Mouse (Mus musculus) hindlimb bud, embryonic 11.5 days (tissue): ENCODE measurements around the gene Syt7.

Experiments
- DNase-seq: peaks from one replicate; pipeline ENCODE4 v3.0.0-alpha.2; 2012; ENCODE audit warnings: low read depth, low spot score; ENCODE audit errors: extremely low spot score

Gene Syt7

GRCm38 (mm10) chr19:10456752-10457483, 68.0 kb downstream of the Syt7 start, which contains the start of gene Lrrc10b:
Lrrc10b (minus strand) TSS chr19:10457473.
- no peak for DNase-seq

GRCm38 (mm10) chr19:10457484-10457800, 68.6 kb downstream of the Syt7 start:
- DNase-seq, result peak; percentile 46

GRCm38 (mm10) chr19:10458096-10458495, 69.2 kb downstream of the Syt7 start:
- DNase-seq, result no peak

GRCm38 (mm10) chr19:10459907-10460306, 71.0 kb downstream of the Syt7 start:
- DNase-seq, result no peak

- no peak for DNase-seq
Observed at GRCm38 (mm10) chr19:10461584-10461983, 72.7 kb downstream of the Syt7 start.

GRCm38 (mm10) chr19:10464427-10464826, 75.5 kb downstream of the Syt7 start:
- no peak for DNase-seq

GRCm38 (mm10) chr19:10469171-10469658, 80.3 kb downstream of the Syt7 start:
- no peak for DNase-seq

- DNase-seq, result no peak
Observed at GRCm38 (mm10) chr19:10472958-10473357, 84.1 kb downstream of the Syt7 start.

GRCm38 (mm10) chr19:10473779-10474178, 84.9 kb downstream of the Syt7 start:
- no peak for DNase-seq

- DNase-seq, result no peak
Observed at GRCm38 (mm10) chr19:10479541-10479940, 90.7 kb downstream of the Syt7 start.

- DNase-seq, result no peak
Observed at GRCm38 (mm10) chr19:10482703-10483102, 93.8 kb downstream of the Syt7 start, which contains the start of gene Ppp1r32. Ppp1r32 (minus strand) TSS chr19:10482928.

GRCm38 (mm10) chr19:10486264-10486738, 97.4 kb downstream of the Syt7 start:
- peak; percentile 64 for DNase-seq

GRCm38 (mm10) chr19:10495670-10496069, 106.8 kb downstream of the Syt7 start:
- DNase-seq, result no peak

- no peak for DNase-seq
Observed at GRCm38 (mm10) chr19:10496976-10497375, 108.1 kb downstream of the Syt7 start.

GRCm38 (mm10) chr19:10497512-10498160, 108.7 kb downstream of the Syt7 start:
- DNase-seq, result no peak

GRCm38 (mm10) chr19:10500581-10500980, 111.7 kb downstream of the Syt7 start:
- no peak for DNase-seq

- no peak for DNase-seq
Observed at GRCm38 (mm10) chr19:10502571-10502970, 113.7 kb downstream of the Syt7 start.
